Mouse (Mus musculus): ENCODE data around the gene Epp13.
"Not testable (repeated sequence)": the region's sequence is repeated elsewhere in the genome, so short reads cannot be mapped to it uniquely, and the experiment has no call there.

The Epp13 gene

DNA sequence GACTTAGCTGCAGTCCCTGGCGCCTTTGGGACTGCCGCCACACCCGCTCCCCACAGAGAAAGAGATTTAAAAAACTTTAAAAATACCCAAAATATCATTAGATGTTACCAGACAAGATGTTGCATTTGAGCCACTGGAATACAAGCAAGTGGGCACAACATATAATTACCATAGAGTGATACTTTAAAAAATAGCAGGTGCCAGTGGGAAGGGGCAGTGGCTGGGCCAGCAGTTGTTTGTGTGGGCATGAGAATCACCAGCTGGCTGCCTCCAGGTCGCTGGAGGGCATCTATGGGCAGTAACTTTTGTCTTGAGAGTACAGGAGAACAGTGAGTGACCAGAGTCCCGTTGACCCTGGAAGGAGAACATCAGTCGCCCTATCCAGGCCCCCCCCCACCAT is at the start of gene Epp13:
TSS of gene Epp13 (plus strand) at position 301 of the 400 bp plus-strand sequence.
- DNase-seq (ENCODE audit: low spot score), result no peak

- no peak for DNase-seq (ENCODE audit: low spot score)
These were observed 48.3 kb upstream of the Epp13 start for GRCm38 (mm10) chr7:6204200-6204599.

DNA sequence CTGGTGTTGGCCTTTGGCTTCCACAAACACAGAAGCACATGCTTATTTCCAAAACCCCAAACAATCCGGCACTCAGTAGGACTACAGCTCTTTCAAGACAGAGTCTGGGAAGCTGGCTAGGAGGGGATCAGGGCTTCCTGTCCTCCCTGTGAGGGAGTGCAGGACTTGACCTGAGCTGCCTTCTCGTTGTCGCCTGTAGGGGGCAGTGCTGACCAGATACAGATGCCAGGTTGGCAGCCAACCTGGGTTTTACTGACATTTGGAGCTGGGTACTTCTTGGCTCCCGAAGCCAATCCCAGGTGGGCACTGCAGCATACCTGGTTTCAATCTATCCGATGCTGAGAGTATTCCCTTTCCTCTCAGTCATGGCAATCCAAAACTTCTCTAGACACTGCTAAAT is 39.4 kb upstream of the Epp13 start:
- no peak for DNase-seq (ENCODE audit: low spot score)

DNA sequence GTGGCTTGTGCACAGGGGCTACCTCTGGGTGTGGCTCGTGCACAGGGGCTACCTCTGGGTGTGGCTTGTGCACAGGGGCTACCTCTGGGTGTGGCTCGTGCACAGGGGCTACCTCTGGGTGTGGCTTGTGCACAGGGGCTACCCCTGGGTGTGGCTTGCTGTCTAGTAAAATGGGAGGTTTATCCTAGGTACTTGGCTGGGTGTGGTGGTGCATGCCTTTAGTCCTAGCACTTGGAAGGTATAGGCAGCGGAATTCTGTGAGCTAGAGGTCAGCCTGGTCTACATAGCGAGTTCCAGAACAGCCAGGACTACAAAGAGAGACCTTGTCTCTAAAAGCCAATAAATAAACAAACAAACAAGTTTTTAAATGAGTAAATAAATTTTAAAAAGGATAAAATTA is 37.8 kb upstream of the Epp13 start:
- not testable (repeated sequence) for DNase-seq (ENCODE audit: low spot score)

DNA sequence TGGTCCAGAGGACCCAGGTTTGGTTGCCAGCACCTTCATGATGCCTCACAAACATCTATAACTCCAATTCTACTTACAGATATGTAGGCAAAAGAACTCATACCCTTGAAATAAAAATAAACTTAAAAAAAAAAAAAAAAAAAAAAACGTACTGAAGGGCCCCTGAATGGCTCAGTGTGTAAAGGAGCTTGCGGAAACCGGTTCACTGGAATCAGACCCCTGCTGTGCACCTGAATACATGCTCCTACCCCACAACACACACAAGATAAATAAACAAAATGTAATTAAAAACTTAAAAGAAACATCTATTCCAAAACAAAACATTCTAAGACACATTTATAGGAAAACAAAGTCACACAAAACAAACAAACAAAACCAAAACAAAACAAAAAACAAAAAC is 32.4 kb upstream of the Epp13 start:
- DNase-seq (ENCODE audit: low spot score), result no peak

DNA sequence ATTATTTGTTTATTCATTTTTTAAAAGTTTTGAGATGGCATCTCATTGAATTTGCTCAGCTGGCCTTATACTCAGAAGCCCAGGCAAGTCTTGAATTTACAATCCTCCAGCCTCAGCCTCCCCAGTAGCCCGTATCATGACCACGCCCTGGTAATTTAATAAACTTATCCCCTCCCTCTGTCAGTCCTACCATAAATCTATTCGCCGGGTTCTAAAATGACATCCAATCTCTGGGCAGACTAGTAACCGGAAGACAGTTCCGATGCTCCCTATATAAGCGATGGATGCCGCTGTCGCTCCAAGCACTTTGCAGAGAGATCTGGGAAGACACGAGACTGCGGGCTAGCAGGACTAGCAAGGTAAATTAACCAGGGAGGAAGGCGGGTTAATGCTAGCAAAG is 30.5 kb upstream of the Epp13 start, which contains the start of gene Zscan5b:
TSS of gene Zscan5b (plus strand) at position 301 of the 400 bp plus-strand sequence.
- DNase-seq (ENCODE audit: low spot score), result no peak

DNA sequence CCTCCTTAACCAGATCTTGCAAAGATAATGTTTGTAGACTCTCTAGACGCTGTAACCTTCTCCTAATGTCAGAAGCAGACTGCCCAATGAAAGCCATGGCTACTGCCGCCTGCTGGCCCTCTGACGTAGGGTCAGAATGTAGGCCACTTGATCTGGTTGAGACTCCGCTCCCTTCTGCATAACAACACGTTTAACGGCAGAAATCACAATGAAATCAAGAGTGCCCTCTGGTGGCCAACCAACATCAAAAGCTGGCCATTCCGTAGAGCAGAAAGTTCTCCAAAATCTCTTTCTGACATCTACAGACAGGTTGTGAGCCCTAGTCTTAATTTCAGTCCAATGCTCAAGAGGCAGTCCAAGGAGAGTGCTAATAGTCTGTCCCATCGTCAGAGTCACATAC is 24.0 kb upstream of the Epp13 start:
- not testable (repeated sequence) for DNase-seq (ENCODE audit: low spot score)

- no peak for DNase-seq (ENCODE audit: low spot score)
These were observed 12.7 kb upstream of the Epp13 start for GRCm38 (mm10) chr7:6239787-6240186.

- DNase-seq (ENCODE audit: low spot score), result peak; percentile 55
These were observed 11.6 kb upstream of the Epp13 start for GRCm38 (mm10) chr7:6240841-6241425.

DNA sequence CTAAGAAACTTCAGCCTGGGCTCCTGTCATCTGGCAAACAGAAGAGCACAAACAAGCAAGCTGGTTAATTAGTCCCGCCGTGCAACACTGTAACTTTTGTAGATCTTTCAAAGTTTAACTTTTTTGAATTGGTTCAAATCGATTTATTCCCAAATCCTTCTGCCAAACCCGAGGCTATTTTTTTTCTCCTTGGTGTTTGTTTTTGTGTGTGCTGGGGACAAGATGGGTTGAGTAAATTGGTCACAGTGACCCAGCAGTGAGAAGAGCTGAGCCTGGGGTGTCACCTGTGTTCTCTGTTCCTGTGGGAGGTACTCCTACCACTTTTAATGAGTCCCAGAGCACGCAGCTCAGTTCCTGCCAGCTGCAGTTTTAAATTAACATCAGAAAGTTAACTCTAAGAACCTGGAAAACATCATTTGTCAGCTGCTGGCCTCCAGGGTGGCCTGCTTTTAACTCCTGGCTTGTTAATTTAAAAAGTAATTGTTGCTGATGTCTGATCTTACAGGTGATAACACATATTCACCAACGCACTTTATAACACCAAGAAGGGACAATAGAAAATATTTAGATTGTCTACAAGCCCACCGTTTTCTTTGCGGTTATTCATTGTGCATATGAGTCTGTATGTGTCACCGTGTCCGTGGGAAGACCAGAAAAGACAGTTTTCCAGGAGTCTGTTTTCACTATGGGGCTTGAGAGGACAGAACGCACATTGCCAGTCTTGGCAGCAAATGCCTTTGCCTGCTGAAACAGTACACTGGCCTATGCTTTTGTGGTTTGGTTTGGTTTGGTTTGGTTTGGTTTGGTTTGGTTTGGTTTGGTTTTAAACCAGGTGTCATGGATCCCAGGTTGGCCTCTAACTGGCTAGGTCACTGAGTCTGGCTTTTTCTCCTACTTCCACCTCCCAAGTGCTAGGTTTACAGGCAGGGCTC is 7.9 kb upstream of the Epp13 start:
- no peak for DNase-seq (ENCODE audit: low spot score)

DNA sequence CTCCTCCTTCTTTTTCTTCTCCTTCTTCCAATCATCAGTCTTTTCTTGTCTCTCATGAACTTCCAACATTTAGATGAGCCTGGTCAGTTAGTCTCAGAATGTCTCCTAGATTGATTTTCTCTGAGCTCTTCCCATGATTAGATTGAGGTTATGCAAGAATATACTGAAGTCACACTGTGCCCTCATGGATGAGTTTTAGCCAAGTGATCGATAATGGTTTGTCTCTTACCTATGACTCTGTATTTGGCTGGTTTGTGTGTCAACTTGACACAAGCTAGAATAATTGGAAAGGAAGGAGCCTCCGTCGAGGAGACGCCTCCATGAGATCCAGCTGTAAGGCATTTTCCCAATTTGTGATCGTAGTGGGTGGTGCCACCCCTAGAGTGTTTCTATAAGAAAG is 1.9 kb downstream of the Epp13 start:
- no peak for DNase-seq (ENCODE audit: low spot score)

GRCm38 (mm10) chr7:6257386-6257785 is 4.9 kb downstream of the Epp13 start:
- no peak for DNase-seq (ENCODE audit: low spot score)

GRCm38 (mm10) chr7:6258232-6259220 is 6.0 kb downstream of the Epp13 start:
- DNase-seq (ENCODE audit: low spot score), result no peak

GRCm38 (mm10) chr7:6260004-6260403 is 7.5 kb downstream of the Epp13 start:
- not testable (repeated sequence) for DNase-seq (ENCODE audit: low spot score)

- DNase-seq (ENCODE audit: low spot score), result no peak
These were observed 9.6 kb downstream of the Epp13 start for GRCm38 (mm10) chr7:6262120-6262519.

DNA sequence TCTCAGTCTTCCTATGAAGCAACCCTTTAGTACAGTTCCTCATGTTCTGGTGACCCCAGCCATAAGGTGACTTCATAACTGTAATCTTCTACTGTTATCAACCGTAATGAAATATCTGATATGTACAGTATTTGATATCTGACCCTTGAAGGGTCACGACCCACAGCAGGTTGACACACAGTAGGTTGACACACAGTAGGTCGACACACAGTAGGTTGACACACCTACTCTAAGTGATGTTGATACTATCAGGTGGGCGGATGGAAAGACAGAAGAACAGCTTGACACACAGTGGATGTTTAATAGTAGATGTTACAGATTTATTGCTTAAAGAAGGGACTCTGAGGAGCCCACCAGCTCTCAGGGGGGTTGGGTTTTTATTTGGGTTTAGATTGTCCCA is 10.5 kb downstream of the Epp13 start:
- DNase-seq (ENCODE audit: low spot score), result no peak

- peak; percentile 22 for DNase-seq (ENCODE audit: low spot score)
These were observed 13.2 kb downstream of the Epp13 start for GRCm38 (mm10) chr7:6265695-6266094.

- no peak for DNase-seq (ENCODE audit: low spot score)
These were observed 25.4 kb downstream of the Epp13 start for GRCm38 (mm10) chr7:6277906-6278305.

DNA sequence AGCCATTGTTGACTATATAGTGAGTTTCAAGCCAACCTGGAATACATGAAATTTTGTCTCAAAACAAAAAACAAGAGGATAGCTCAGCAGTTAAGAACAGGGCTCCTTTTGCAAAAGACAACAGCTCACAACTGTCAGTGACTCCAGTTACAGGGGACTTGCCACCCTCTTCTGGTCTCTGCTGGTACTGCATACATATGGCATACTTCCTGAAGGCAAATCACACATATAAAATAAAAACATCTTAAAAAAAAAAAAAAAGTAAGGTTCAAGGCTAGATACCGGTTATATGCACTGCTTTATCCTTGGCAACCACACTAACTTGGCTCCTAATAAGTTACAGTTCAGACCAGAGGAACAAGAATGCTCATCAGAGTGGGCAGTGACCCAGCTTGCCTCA is 30.2 kb downstream of the Epp13 start:
- DNase-seq (ENCODE audit: low spot score), result peak; percentile 87

DNA sequence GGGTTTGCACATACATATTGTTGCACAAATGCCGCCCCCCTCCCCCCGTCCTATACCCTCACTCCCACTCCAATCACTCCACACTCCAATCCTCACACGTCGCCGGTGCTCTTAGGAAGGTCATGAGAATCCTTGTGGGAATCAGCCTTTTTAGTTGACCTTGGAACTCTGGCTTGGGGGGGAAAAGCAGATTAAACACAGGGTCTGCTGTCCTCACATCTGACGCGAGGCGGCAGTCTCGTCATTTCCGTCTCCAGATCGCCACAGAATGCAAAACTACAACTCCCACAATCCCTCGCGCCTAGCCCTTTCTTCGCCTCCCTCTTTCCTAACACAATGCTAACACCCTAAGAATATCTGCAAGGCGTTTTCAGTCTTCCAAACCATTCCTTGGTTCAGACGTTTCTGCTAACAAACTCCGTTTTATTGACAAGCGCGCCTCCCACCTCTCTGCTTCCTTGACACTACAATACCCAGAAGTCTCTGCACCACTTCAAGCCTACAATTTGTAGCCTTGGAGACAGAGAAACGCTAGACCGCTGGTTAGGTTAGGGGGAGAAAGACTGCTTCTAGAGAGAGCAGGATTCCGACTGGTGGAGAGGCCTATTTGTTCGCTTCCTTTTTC is 31.1 kb downstream of the Epp13 start:
- DNase-seq (ENCODE audit: low spot score), result peak; percentile 95

GRCm38 (mm10) chr7:6284442-6285012 is 32.0 kb downstream of the Epp13 start:
- DNase-seq (ENCODE audit: low spot score), result no peak

Measured in embryo, embryonic 10 days (tissue).